Mouse (Mus musculus): Measurements from ENCODE around the gene Ctbp2. TPM values are rescaled to one million over a fixed set of nuclear protein-coding genes. Genes with fewer than 3 reads are reported as not detected.
"Not testable (repeated sequence)": the region's sequence is repeated elsewhere in the genome, so short reads cannot be mapped to it uniquely, and the experiment has no call there.

The Ctbp2 gene
- polyA plus RNA-seq, 1 experiment from 2014 or later = 60.6 TPM

- Histone ChIP-seq H3K36me3 (peaks cover 15% of the 10 kb centered on the region), H3K9ac (peak overlapping the region; percentile 58; the same call in 1 of the 2 replicates), H3K4me3 (no peak overlapping the region), H3K27ac (ENCODE audit: poor library complexity, severe bottlenecking) (peak overlapping the region; percentile 73; the same call in 1 of the 2 replicates), H3K27me3 (replicated peaks) (no peaks in the 10 kb centered on the region), H3K4me2 (peak overlapping the region; percentile 35), H3K9me3 (replicated peaks) (no peaks in the 10 kb centered on the region), H3K4me1 (replicated peaks) (peaks cover 64% of the 10 kb centered on the region)
- ATAC-seq (ENCODE audit: insufficient number of reproducible peaks, low FRiP score) = peak; percentile 29; the same call in 1 of the 2 replicates
- WGBS = 26% methylated on average over 4 of the region's 4 CpGs
Observed at GRCm38 (mm10) chr7:133099266-133099665, 24.9 kb downstream of the Ctbp2 start.

GRCm38 (mm10) chr7:133098118-133098793 is 25.9 kb downstream of the Ctbp2 start:
- H3K36me3 ChIP-seq = peaks cover 15% of the 10 kb centered on the region
- no peaks in the 10 kb centered on the region for H3K9me3 ChIP-seq (replicated peaks)
- H3K4me3 ChIP-seq = no peak overlapping the region
- 77% methylated on average over 12 of the region's 12 CpGs for whole genome bisulfite sequencing
- H3K4me1 ChIP-seq (replicated peaks) = peaks cover 59% of the 10 kb centered on the region
- ATAC-seq (ENCODE audit: insufficient number of reproducible peaks, low FRiP score) = no peak
- peak overlapping the region; percentile 31 for H3K27ac ChIP-seq (ENCODE audit: poor library complexity, severe bottlenecking)
- H3K9ac ChIP-seq = peak overlapping the region; percentile 47; the same call in 1 of the 2 replicates
- no peak overlapping the region for H3K4me2 ChIP-seq
- H3K27me3 ChIP-seq (replicated peaks) = no peaks in the 10 kb centered on the region

- not testable (repeated sequence) for H3K4me3 ChIP-seq; H3K9ac ChIP-seq; H3K27me3 ChIP-seq (replicated peaks); H3K4me2 ChIP-seq; ATAC-seq (ENCODE audit: insufficient number of reproducible peaks, low FRiP score); H3K9me3 ChIP-seq (replicated peaks); H3K27ac ChIP-seq (ENCODE audit: poor library complexity, severe bottlenecking)
- WGBS = 79% methylated on average over 7 of the region's 7 CpGs
- Histone ChIP-seq H3K36me3 (peaks cover 17% of the 10 kb centered on the region), H3K4me1 (replicated peaks) (peaks cover 53% of the 10 kb centered on the region)
Observed at GRCm38 (mm10) chr7:133095610-133096009, 28.5 kb downstream of the Ctbp2 start.

GRCm38 (mm10) chr7:133094711-133095495 is 29.3 kb downstream of the Ctbp2 start:
- Histone ChIP-seq H3K27me3 (replicated peaks) (no peaks in the 10 kb centered on the region), H3K4me2 (no peak overlapping the region), H3K36me3 (peaks cover 17% of the 10 kb centered on the region), H3K4me3 (no peak overlapping the region), H3K27ac (ENCODE audit: poor library complexity, severe bottlenecking) (no peak overlapping the region), H3K4me1 (replicated peaks) (peaks cover 54% of the 10 kb centered on the region), H3K9me3 (replicated peaks) (no peaks in the 10 kb centered on the region), H3K9ac (no peak overlapping the region)
- 79% methylated on average over 9 of the region's 9 CpGs for WGBS
- no peak for ATAC-seq (ENCODE audit: insufficient number of reproducible peaks, low FRiP score)

- Histone ChIP-seq H3K9ac (no peak overlapping the region), H3K27me3 (replicated peaks) (no peaks in the 10 kb centered on the region), H3K4me2 (no peak overlapping the region), H3K9me3 (replicated peaks) (no peaks in the 10 kb centered on the region), H3K4me3 (no peak overlapping the region), H3K4me1 (replicated peaks) (peaks cover 52% of the 10 kb centered on the region), H3K27ac (ENCODE audit: poor library complexity, severe bottlenecking) (no peak overlapping the region), H3K36me3 (peaks cover 17% of the 10 kb centered on the region)
- WGBS = 72% methylated on average over 3 of the region's 3 CpGs
- no peak for ATAC-seq (ENCODE audit: insufficient number of reproducible peaks, low FRiP score)
Observed at GRCm38 (mm10) chr7:133094161-133094560, 30.0 kb downstream of the Ctbp2 start.

- 88% methylated on average over 5 of the region's 5 CpGs for WGBS
- no peaks in the 10 kb centered on the region for H3K27me3 ChIP-seq (replicated peaks)
- ATAC-seq (ENCODE audit: insufficient number of reproducible peaks, low FRiP score) = no peak
- peaks cover 17% of the 10 kb centered on the region for H3K36me3 ChIP-seq
- no peak overlapping the region for H3K9ac ChIP-seq
- H3K4me1 ChIP-seq (replicated peaks) = peaks cover 53% of the 10 kb centered on the region
- H3K27ac ChIP-seq (ENCODE audit: poor library complexity, severe bottlenecking) = no peak overlapping the region
- H3K9me3 ChIP-seq (replicated peaks) = no peaks in the 10 kb centered on the region
- no peak overlapping the region for H3K4me3 ChIP-seq
- H3K4me2 ChIP-seq = no peak overlapping the region
Observed at GRCm38 (mm10) chr7:133093731-133094130, 30.4 kb downstream of the Ctbp2 start.

- no peak for ATAC-seq (ENCODE audit: insufficient number of reproducible peaks, low FRiP score)
- peak overlapping the region; percentile 1; the same call in 1 of the 2 replicates for H3K27ac ChIP-seq (ENCODE audit: poor library complexity, severe bottlenecking)
- no peak overlapping the region for H3K4me3 ChIP-seq
- no peaks in the 10 kb centered on the region for H3K9me3 ChIP-seq (replicated peaks)
- H3K4me1 ChIP-seq (replicated peaks) = peaks cover 55% of the 10 kb centered on the region
- H3K9ac ChIP-seq = no peak overlapping the region
- H3K4me2 ChIP-seq = no peak overlapping the region
- H3K27me3 ChIP-seq (replicated peaks) = no peaks in the 10 kb centered on the region
- H3K36me3 ChIP-seq = peaks cover 7% of the 10 kb centered on the region
- 65% methylated on average over 4 of the region's 4 CpGs for WGBS
Observed at GRCm38 (mm10) chr7:133090641-133091040, 33.5 kb downstream of the Ctbp2 start.

- no peak overlapping the region for H3K4me3 ChIP-seq
- peaks cover 57% of the 10 kb centered on the region for H3K4me1 ChIP-seq (replicated peaks)
- no peak for ATAC-seq (ENCODE audit: insufficient number of reproducible peaks, low FRiP score)
- no peaks in the 10 kb centered on the region for H3K27me3 ChIP-seq (replicated peaks)
- no peak overlapping the region for H3K9ac ChIP-seq
- H3K27ac ChIP-seq (ENCODE audit: poor library complexity, severe bottlenecking) = peak overlapping the region; percentile 60
- no peaks in the 10 kb centered on the region for H3K9me3 ChIP-seq (replicated peaks)
- H3K4me2 ChIP-seq = no peak overlapping the region
- 79% methylated on average over 11 of the region's 11 CpGs for WGBS
- peaks cover 6% of the 10 kb centered on the region for H3K36me3 ChIP-seq
Observed at GRCm38 (mm10) chr7:133089621-133090260, 34.4 kb downstream of the Ctbp2 start.

GRCm38 (mm10) chr7:133088830-133089261 is 35.3 kb downstream of the Ctbp2 start:
- Histone ChIP-seq H3K9ac (peak overlapping the region; percentile 60), H3K4me3 (peak overlapping the region; percentile 13), H3K9me3 (replicated peaks) (no peaks in the 10 kb centered on the region), H3K36me3 (peaks cover 6% of the 10 kb centered on the region), H3K27me3 (replicated peaks) (no peaks in the 10 kb centered on the region), H3K4me2 (peak overlapping the region; percentile 59), H3K4me1 (replicated peaks) (peaks cover 63% of the 10 kb centered on the region), H3K27ac (ENCODE audit: poor library complexity, severe bottlenecking) (peak overlapping the region; percentile 88)
- ATAC-seq (ENCODE audit: insufficient number of reproducible peaks, low FRiP score) = peak; percentile 43; the same call in 1 of the 2 replicates
- WGBS = 25% methylated on average over 11 of the region's 11 CpGs

- Histone ChIP-seq H3K4me2 (peak overlapping the region; percentile 59), H3K4me3 (no peak overlapping the region), H3K9me3 (replicated peaks) (no peaks in the 10 kb centered on the region)
Observed at GRCm38 (mm10) chr7:133088411-133088810, 35.7 kb downstream of the Ctbp2 start.

GRCm38 (mm10) chr7:133085408-133085807 is 38.7 kb downstream of the Ctbp2 start:
- Histone ChIP-seq H3K4me2 (no peak overlapping the region), H3K4me1 (replicated peaks) (peaks cover 57% of the 10 kb centered on the region), H3K27ac (ENCODE audit: poor library complexity, severe bottlenecking) (no peak overlapping the region), H3K9me3 (replicated peaks) (no peaks in the 10 kb centered on the region), H3K4me3 (no peak overlapping the region), H3K27me3 (replicated peaks) (no peaks in the 10 kb centered on the region), H3K36me3 (peaks cover 13% of the 10 kb centered on the region), H3K9ac (no peak overlapping the region)
- no peak for ATAC-seq (ENCODE audit: insufficient number of reproducible peaks, low FRiP score)
- WGBS = 85% methylated on average over 3 of the region's 3 CpGs

More at GRCm38 (mm10) chr7:133088411-133088810, 35.7 kb downstream of the Ctbp2 start:
- Histone ChIP-seq H3K27me3 (replicated peaks) (no peaks in the 10 kb centered on the region), H3K36me3 (peaks cover 6% of the 10 kb centered on the region), H3K27ac (ENCODE audit: poor library complexity, severe bottlenecking) (peak overlapping the region; percentile 88), H3K4me1 (replicated peaks) (peaks cover 64% of the 10 kb centered on the region), H3K9ac (peak overlapping the region; percentile 60)
- no peak for ATAC-seq (ENCODE audit: insufficient number of reproducible peaks, low FRiP score)
- 62% methylated on average over 4 of the region's 4 CpGs for WGBS
